Mouse (Mus musculus): ENCODE results near the gene Sox10. TPM values are rescaled to one million over a fixed set of nuclear protein-coding genes. Genes with fewer than 3 reads are reported as not detected.

Sox10 gene
- not detected for polyA plus RNA-seq (2012; fragmentation: generic; extraction: Trizol)
- long read RNA-seq, experiment 1: 0 reads
- long read RNA-seq, experiment 2: 0 reads

DNA sequence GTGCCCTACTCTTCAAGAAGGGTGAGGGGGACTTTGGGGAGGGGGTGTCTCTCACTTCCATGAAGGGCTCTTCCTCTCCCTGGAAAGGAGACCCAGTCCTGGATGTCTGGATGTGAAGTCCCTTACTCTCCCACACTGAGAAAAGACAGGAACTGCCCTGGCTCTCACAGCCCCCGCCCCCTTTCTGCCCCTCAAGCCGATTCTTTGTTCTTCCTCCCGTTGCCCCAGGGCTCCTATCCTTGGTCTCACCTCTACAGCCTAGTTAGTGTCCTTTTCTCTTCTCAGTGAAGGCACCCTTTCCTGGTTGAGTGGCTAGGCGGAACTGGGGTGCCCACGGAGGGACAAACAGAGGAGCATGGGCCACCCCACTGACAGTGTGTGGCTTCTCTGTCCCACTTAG, at the start of gene Sox10:
Gene Sox10, minus strand, starts transcription at position 101 of the 400 bp plus-strand sequence.
- TF ChIP-seq FOSL1 (IDR thresholded peaks at IDR 0.05; ENCODE audit: insufficient read depth, low read length, poor library complexity, severe bottlenecking): no peak
- Histone ChIP-seq H3K36me3 (ENCODE audit: control insufficient read depth, insufficient read depth) (no peaks in the 10 kb centered on the region), H3K27me3 (ENCODE audit: control insufficient read depth, insufficient read depth, insufficient read length) (peaks cover 84% of the 10 kb centered on the region), H3ac (ENCODE audit: control insufficient read depth, insufficient read length, low read depth) (no peak within 1 kb of the TSS), H3K79me2 (ENCODE audit: control insufficient read depth, insufficient read depth) (no peaks in the 10 kb centered on the region), H3K79me3 (ENCODE audit: low read depth) (no peaks in the 10 kb centered on the region), H3K4me3 (ENCODE audit: insufficient read depth, poor library complexity, severe bottlenecking) (no peak within 1 kb of the TSS)

DNA sequence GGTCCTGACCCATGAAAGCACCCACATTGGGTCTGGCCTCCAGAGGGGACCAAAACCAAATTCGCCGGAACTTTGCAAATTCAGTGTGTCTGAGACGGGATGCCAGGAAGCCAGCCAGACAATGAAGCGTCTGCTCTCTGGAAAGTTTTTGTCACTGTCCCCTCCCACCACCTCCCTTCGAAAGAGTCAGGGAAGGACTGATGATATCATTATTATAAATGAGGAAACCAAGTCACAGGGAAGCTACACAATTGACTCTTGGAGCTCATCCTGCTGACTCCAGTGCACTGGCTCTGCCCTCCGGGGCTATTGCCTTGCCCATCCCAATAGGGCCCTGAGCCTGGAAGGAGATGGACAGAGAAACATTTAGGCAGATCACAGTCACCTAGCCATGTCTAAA, 48.6 kb upstream of the Sox10 start:
- Histone ChIP-seq H3ac (ENCODE audit: control insufficient read depth, insufficient read length, low read depth) (no peak overlapping the region), H3K79me2 (ENCODE audit: control insufficient read depth, insufficient read depth) (no peaks in the 10 kb centered on the region), H3K79me3 (ENCODE audit: low read depth) (no peaks in the 10 kb centered on the region), H3K4me3 (ENCODE audit: insufficient read depth, poor library complexity, severe bottlenecking) (no peak overlapping the region), H3K27me3 (ENCODE audit: control insufficient read depth, insufficient read depth, insufficient read length) (peaks cover 71% of the 10 kb centered on the region), H3K36me3 (ENCODE audit: control insufficient read depth, insufficient read depth) (no peaks in the 10 kb centered on the region)
- TF ChIP-seq MYOG (IDR thresholded peaks at IDR 0.05; ENCODE audit: control insufficient read depth, extremely low read depth, insufficient read length) (no peak), USF1 (IDR thresholded peaks at IDR 0.05; ENCODE audit: low read depth) (no peak)

DNA sequence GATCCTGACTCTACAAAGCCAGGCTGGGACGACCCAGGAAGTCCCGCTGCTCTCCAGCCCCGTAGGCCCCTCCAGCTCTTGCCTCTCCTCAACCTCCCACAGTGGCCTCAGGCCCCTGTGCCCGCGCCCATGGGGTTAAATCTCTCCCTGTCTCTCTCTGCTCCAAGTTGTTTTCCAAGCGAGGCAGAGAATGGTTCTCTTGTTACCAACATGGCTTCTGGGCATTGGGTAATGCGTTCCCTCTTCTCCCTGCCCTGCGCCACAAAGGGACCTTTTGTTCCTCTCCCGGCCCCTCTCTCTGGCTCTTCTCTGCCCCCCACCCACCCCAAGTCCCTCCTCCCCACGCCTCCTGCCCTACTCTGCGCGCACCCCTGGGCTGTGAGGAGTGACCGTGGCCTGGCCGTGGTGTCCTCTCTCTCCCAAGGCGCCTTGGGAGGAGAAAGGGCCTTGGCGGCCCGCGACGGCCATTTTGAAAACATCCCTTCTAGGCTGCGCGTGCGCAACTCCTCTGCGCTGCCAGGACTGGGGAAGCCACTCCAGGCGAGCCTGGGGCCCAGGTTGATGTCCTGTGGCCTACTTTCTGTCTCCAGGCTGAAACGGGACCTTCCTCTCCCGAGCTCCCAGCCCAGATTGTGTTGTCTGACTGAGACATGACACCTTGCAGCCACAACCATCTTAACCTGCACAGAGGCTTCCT, 47.9 kb upstream of the Sox10 start:
- H3K4me3 ChIP-seq (ENCODE audit: insufficient read depth, poor library complexity, severe bottlenecking): no peak overlapping the region
- peaks cover 78% of the 10 kb centered on the region for H3K27me3 ChIP-seq (ENCODE audit: control insufficient read depth, insufficient read depth, insufficient read length)
- H3K79me2 ChIP-seq (ENCODE audit: control insufficient read depth, insufficient read depth): no peaks in the 10 kb centered on the region
- no peaks in the 10 kb centered on the region for H3K79me3 ChIP-seq (ENCODE audit: low read depth)
- no peak for TF ChIP-seq FOSL1 (IDR thresholded peaks at IDR 0.05; ENCODE audit: insufficient read depth, low read length, poor library complexity, severe bottlenecking)
- TF ChIP-seq MYOG (IDR thresholded peaks at IDR 0.05; ENCODE audit: control insufficient read depth, extremely low read depth, insufficient read length): no peak
- no peak for TF ChIP-seq USF1 (IDR thresholded peaks at IDR 0.05; ENCODE audit: low read depth)
- TF ChIP-seq CEBPB (IDR thresholded peaks at IDR 0.05; ENCODE audit: low read depth): no peak
- TF ChIP-seq MYOD1 (IDR thresholded peaks at IDR 0.05; ENCODE audit: control insufficient read depth, insufficient read length, low read depth): no peak
- no peak for TF ChIP-seq MAX (IDR thresholded peaks at IDR 0.05)
- TF ChIP-seq CTCF (IDR thresholded peaks at IDR 0.05; ENCODE audit: control insufficient read depth, insufficient read depth, insufficient read length): no peak
- no peak overlapping the region for H3ac ChIP-seq (ENCODE audit: control insufficient read depth, insufficient read length, low read depth)
- no peaks in the 10 kb centered on the region for H3K36me3 ChIP-seq (ENCODE audit: control insufficient read depth, insufficient read depth)

DNA sequence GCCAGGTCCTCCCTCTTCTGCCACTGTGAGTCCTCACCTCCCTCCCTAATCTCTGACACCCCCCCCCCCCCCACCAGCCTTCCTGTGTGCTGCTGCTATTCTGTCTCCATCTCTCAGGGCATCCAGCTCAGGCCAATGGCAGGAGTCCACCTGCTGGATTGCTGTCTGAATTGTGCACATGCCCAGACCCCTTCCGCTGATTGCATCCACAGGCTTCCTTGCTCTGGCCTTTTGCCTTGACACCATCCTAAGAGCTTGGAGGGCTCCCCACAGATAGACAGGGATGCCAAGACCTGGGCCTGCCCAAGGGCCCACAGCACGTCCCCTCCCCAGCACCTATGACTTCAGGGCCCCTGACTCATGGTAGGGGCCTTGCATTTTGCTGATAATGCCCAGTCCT, 45.3 kb upstream of the Sox10 start:
- Histone ChIP-seq H3K4me3 (ENCODE audit: insufficient read depth, poor library complexity, severe bottlenecking) (no peak overlapping the region), H3K27me3 (ENCODE audit: control insufficient read depth, insufficient read depth, insufficient read length) (peaks cover 84% of the 10 kb centered on the region), H3K79me2 (ENCODE audit: control insufficient read depth, insufficient read depth) (no peaks in the 10 kb centered on the region)

DNA sequence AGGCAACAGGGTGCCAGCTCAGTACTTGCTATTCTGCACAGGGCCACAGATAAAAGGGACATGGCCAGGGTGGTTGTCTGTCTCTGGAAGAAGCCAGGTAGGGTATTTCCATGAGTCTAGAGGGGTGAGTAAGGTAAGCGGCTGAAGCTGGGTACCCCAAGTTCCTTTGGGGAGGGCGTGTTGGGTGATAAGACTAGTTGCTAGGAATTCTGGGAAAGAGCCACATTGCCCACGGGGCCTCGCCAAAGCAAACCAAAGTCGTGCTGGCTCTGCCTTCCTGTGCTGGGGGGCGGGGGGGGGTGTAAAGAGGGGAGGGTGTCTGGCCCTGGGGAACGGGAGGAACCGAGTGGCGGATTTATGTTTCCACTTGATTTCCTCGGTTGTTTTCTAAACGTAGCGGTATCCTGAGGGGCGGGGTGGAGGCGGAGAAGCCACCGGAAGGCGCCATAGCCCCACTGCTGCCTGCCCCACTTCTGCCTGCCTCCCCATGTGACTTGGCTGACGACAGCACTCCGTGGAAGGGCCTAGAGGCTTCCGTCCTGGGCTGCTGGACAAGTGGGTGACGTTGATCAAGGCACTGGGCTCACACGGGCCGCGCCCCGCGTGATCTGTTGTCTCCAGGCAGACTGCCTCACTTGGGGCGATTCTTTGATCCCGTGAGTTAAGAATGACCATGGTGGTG, 43.9 kb upstream of the Sox10 start:
- no peak overlapping the region for H3ac ChIP-seq (ENCODE audit: control insufficient read depth, insufficient read length, low read depth)
- H3K4me3 ChIP-seq (ENCODE audit: insufficient read depth, poor library complexity, severe bottlenecking): no peak overlapping the region
- H3K79me3 ChIP-seq (ENCODE audit: low read depth): no peaks in the 10 kb centered on the region
- no peaks in the 10 kb centered on the region for H3K79me2 ChIP-seq (ENCODE audit: control insufficient read depth, insufficient read depth)
- H3K36me3 ChIP-seq (ENCODE audit: control insufficient read depth, insufficient read depth): no peaks in the 10 kb centered on the region
- peaks cover 79% of the 10 kb centered on the region for H3K27me3 ChIP-seq (ENCODE audit: control insufficient read depth, insufficient read depth, insufficient read length)
- TF ChIP-seq MAX (IDR thresholded peaks at IDR 0.05) (no peak), MYOD1 (IDR thresholded peaks at IDR 0.05; ENCODE audit: control insufficient read depth, insufficient read length, low read depth) (no peak), USF1 (IDR thresholded peaks at IDR 0.05; ENCODE audit: low read depth) (no peak), CEBPB (IDR thresholded peaks at IDR 0.05; ENCODE audit: low read depth) (no peak), FOSL1 (IDR thresholded peaks at IDR 0.05; ENCODE audit: insufficient read depth, low read length, poor library complexity, severe bottlenecking) (no peak), CTCF (IDR thresholded peaks at IDR 0.05; ENCODE audit: control insufficient read depth, insufficient read depth, insufficient read length) (no peak), MYOG (IDR thresholded peaks at IDR 0.05; ENCODE audit: control insufficient read depth, extremely low read depth, insufficient read length) (no peak)

More for the DNA sequence above, 45.3 kb upstream of the Sox10 start:
- TF ChIP-seq CTCF (IDR thresholded peaks at IDR 0.05; ENCODE audit: control insufficient read depth, insufficient read depth, insufficient read length) (no peak), USF1 (IDR thresholded peaks at IDR 0.05; ENCODE audit: low read depth) (no peak), MYOG (IDR thresholded peaks at IDR 0.05; ENCODE audit: control insufficient read depth, extremely low read depth, insufficient read length) (no peak), MAX (IDR thresholded peaks at IDR 0.05) (no peak), MYOD1 (IDR thresholded peaks at IDR 0.05; ENCODE audit: control insufficient read depth, insufficient read length, low read depth) (no peak), FOSL1 (IDR thresholded peaks at IDR 0.05; ENCODE audit: insufficient read depth, low read length, poor library complexity, severe bottlenecking) (no peak), CEBPB (IDR thresholded peaks at IDR 0.05; ENCODE audit: low read depth) (no peak)
- H3K36me3 ChIP-seq (ENCODE audit: control insufficient read depth, insufficient read depth): no peaks in the 10 kb centered on the region
- H3K79me3 ChIP-seq (ENCODE audit: low read depth): no peaks in the 10 kb centered on the region
- H3ac ChIP-seq (ENCODE audit: control insufficient read depth, insufficient read length, low read depth): no peak overlapping the region

DNA sequence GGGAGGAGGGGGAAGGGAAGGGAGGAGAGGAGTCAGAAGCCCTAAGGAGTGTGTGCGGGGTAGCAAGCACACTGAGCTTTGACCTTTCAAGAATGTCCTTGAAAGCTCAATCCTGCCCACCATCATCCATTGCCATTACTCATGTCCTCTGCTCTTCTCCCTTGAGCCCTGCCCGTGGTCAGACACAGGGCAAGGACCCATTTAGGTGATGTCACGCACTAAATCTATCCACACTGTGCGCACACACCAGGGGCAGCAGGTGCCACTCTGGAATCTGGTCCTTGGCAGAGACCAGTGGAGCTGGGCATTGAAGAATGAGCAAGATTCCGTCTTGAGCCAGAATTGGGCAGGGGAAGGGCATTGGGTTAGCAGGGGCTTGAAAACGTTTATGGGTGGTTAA, 43.2 kb upstream of the Sox10 start:
- TF ChIP-seq FOSL1 (IDR thresholded peaks at IDR 0.05; ENCODE audit: insufficient read depth, low read length, poor library complexity, severe bottlenecking): no peak
- peak; percentile 30 for TF ChIP-seq MYOD1 (IDR thresholded peaks at IDR 0.05; ENCODE audit: control insufficient read depth, insufficient read length, low read depth)
- TF ChIP-seq MYOG (IDR thresholded peaks at IDR 0.05; ENCODE audit: control insufficient read depth, extremely low read depth, insufficient read length): no peak
- no peak for TF ChIP-seq CTCF (IDR thresholded peaks at IDR 0.05; ENCODE audit: control insufficient read depth, insufficient read depth, insufficient read length)
- Histone ChIP-seq H3K27me3 (ENCODE audit: control insufficient read depth, insufficient read depth, insufficient read length) (peaks cover 78% of the 10 kb centered on the region), H3ac (ENCODE audit: control insufficient read depth, insufficient read length, low read depth) (no peak overlapping the region), H3K4me3 (ENCODE audit: insufficient read depth, poor library complexity, severe bottlenecking) (no peak overlapping the region), H3K79me2 (ENCODE audit: control insufficient read depth, insufficient read depth) (no peaks in the 10 kb centered on the region), H3K79me3 (ENCODE audit: low read depth) (no peaks in the 10 kb centered on the region), H3K36me3 (ENCODE audit: control insufficient read depth, insufficient read depth) (no peaks in the 10 kb centered on the region)

Data from C2C12 (cell line).